Mouse (Mus musculus) right cerebral cortex, adult 2 months (tissue): ENCODE data around the gene Eaf1.

Source experiments
- DNase-seq, 2 experiments: peaks; one replicate each; pipeline ENCODE4 v3.0.0; 2021 to 2022; ENCODE audit warnings: low spot score in 2 of 2

Eaf1 gene

GRCm38 (mm10) chr14:31509911-31510310 lies 15.7 kb downstream of the Eaf1 start:
- no peak for DNase-seq

- no peak for DNase-seq
Measured at GRCm38 (mm10) chr14:31510322-31510721, 16.1 kb downstream of the Eaf1 start.

GRCm38 (mm10) chr14:31515895-31516294 lies 21.7 kb downstream of the Eaf1 start:
- DNase-seq, result no peak

GRCm38 (mm10) chr14:31519165-31519564 lies 25.0 kb downstream of the Eaf1 start:
- peak in 1 of 2 experiments; percentile 14 for DNase-seq

GRCm38 (mm10) chr14:31521318-31521717 lies 27.1 kb downstream of the Eaf1 start:
- no peak for DNase-seq

GRCm38 (mm10) chr14:31525040-31525810 lies 31.0 kb downstream of the Eaf1 start:
- no peak for DNase-seq

GRCm38 (mm10) chr14:31530847-31531246 lies 36.6 kb downstream of the Eaf1 start:
- DNase-seq, result no peak

- DNase-seq, result no peak
Measured at GRCm38 (mm10) chr14:31531506-31532148, 37.4 kb downstream of the Eaf1 start.

GRCm38 (mm10) chr14:31532656-31533055 lies 38.5 kb downstream of the Eaf1 start:
- no peak for DNase-seq

- no peak for DNase-seq
Measured at GRCm38 (mm10) chr14:31537298-31537697, 43.1 kb downstream of the Eaf1 start.

GRCm38 (mm10) chr14:31543885-31544442 lies 49.8 kb downstream of the Eaf1 start:
- no peak for DNase-seq

GRCm38 (mm10) chr14:31555021-31555420 lies 60.8 kb downstream of the Eaf1 start:
- no peak for DNase-seq

GRCm38 (mm10) chr14:31555963-31556434 lies 61.8 kb downstream of the Eaf1 start:
- no peak for DNase-seq

- no peak for DNase-seq
Measured at GRCm38 (mm10) chr14:31556526-31557260, 62.5 kb downstream of the Eaf1 start.

- no peak for DNase-seq
Measured at GRCm38 (mm10) chr14:31557273-31557672, 63.1 kb downstream of the Eaf1 start.

- DNase-seq, result no peak
Measured at GRCm38 (mm10) chr14:31557784-31558183, 63.6 kb downstream of the Eaf1 start.

GRCm38 (mm10) chr14:31559216-31559615 lies 65.0 kb downstream of the Eaf1 start:
- no peak for DNase-seq
